Mouse (Mus musculus) bone marrow, adult 2 months (tissue): Measurements from ENCODE around the gene Them4.

Source experiments
- CTCF ChIP-seq: fragments of 200-500 bp; IDR thresholded peaks from 2 replicates; pipeline ENCODE4 v1.5.1; 2011; ENCODE audit warnings: low read length, control low read depth; ENCODE audit not compliant: control insufficient read depth, insufficient read depth
- POLR2A ChIP-seq: fragments of 200-500 bp; IDR thresholded peaks from 2 replicates; pipeline ENCODE4 v1.6.1; 2011; ENCODE audit warnings: low read depth, mild to moderate bottlenecking, control low read depth, low read length, borderline replicate concordance; ENCODE audit not compliant: control insufficient read depth

DNA sequence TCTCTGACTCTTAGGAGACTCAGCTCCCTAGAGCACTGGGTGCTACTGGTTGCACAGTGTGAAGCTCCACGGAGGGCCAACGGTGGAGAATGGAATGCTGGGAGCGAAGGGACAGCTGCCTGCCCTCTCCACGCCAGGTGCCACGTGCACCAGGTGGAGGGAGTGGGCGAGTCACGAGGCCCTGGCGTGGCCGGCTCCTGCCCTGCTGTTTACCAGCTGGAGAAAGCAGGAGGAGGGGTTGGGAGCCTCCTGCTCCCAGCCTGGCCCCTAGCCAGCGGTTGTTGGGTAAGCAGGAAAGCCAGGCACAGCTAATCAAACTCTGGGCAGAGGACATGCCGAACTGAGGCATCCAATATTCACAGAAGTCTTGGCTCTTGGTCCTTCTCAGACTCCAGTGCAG lies 61.7 kb downstream of the Them4 start:
- no peak for TF ChIP-seq CTCF
- no peak for TF ChIP-seq POLR2A
